Mouse (Mus musculus): ENCODE results near the gene Olfr224.
A peak's percentile ranks its signal among the peaks of the same experiment; 100 is the strongest.

The Olfr224 gene

GRCm38 (mm10) chr11:58518916-58519315 lies 51.4 kb downstream of the Olfr224 start:
- peak; percentile 59 to 63 for DNase-seq (ENCODE audit: low spot score in 2 of 2)

Data from heart, adult 9 months (tissue).